Mouse (Mus musculus): ENCODE measurements at regions not wholly inside any gene's neighbourhood (a gene's known extent, or its start where the extent isn't known, plus 50 kb on each side); places are given as distances from the start of the nearest gene placed in this dataset.

DNA sequence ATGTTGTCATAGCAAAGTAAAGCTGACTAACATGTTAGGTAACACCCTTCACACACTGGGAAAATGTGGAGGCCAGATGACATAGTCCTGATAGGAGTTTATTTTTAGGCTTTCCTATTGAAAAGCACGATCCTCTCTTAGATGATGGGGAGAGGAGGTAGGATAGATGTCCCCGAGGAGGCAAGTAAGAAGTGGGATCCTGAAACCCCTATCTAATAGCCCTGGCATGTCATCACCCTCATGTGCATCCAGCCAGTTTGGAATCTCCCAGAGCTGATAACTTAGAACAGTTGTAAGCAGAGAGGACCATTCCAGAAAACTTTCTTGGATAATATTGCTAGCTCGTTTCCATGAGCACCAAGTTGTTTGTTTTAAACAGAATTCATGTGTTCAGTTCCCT lies 52.2 kb upstream of the Lpar1 start:
- TF ChIP-seq CTCF (IDR thresholded peaks at IDR 0.05; ENCODE audit: low read depth) (no peak), EP300 (IDR thresholded peaks at IDR 0.05; ENCODE audit: low read depth) (no peak)
